Mouse (Mus musculus) layer of hippocampus, postnatal 14 days (tissue): Measurements from ENCODE around the gene Raet1d. TPM values are rescaled to one million over a fixed set of nuclear protein-coding genes. Genes with fewer than 3 reads are reported as not detected.

Experiments
- total RNA-seq, 2 experiments: library from RNA; stranded (reverse); gene quantifications; 2 replicates each; pipeline ENCODE4 v1.2.3; 2021

Gene Raet1d
- total RNA-seq, 2 experiments from 2014 or later: not detected

Other genes with a start within 250 kb of the Raet1d start
- gene E030030I06Rik, start 211.3 kb upstream of the Raet1d start, total RNA-seq: 1 to 10 TPM; 1.9 to 3.7 TPM
- gene Raet1e, start 202.0 kb upstream of the Raet1d start, total RNA-seq: not detected
- gene H60b, start 202.0 kb upstream of the Raet1d start, total RNA-seq: not detected